Mouse (Mus musculus): Measurements from ENCODE around the gene Zcchc9.

- no peak for TF ChIP-seq CTCF (IDR thresholded peaks at IDR 0.05; ENCODE audit: low read depth, low read length)
- TF ChIP-seq POLR2A (IDR thresholded peaks at IDR 0.05; ENCODE audit: insufficient read depth, low read length), result no peak
Observed at GRCm38 (mm10) chr13:91814670-91815069, 7.2 kb upstream of the Zcchc9 start.

Measured in ES-Bruce4 (cell line).